Mouse (Mus musculus) neural tube, embryonic 12.5 days (tissue): ENCODE data around the gene Samd15. TPM values are rescaled to one million over a fixed set of nuclear protein-coding genes. Genes with fewer than 3 reads are reported as not detected.

Source experiments
- ATAC-seq: fragments of 200-750 bp; cut with Nextera tagmentation; 2 replicates; pipeline ENCODE4 v1.8.0; 2017; ENCODE audit warnings: low read depth, mild to moderate bottlenecking, moderate TSS enrichment, moderate library complexity; ENCODE audit not compliant: low FRiP score
- H3K27ac ChIP-seq: fragments of 300-500 bp; sonication (generic); 2 replicates; pipeline ENCODE4 v1.5.1; 2016
- H3K27me3 ChIP-seq: fragments of 300-500 bp; sonication (generic); replicated peaks from 2 replicates; pipeline ENCODE4 v1.6.1; 2016; ENCODE audit warnings: mild to moderate bottlenecking
- H3K36me3 ChIP-seq: fragments of 300-500 bp; sonication (generic); 2 replicates; pipeline ENCODE4 v1.6.1; 2016; ENCODE audit warnings: mild to moderate bottlenecking
- H3K4me1 ChIP-seq: fragments of 300-500 bp; sonication (generic); 2 replicates; pipeline ENCODE4 v1.6.1; 2016
- H3K4me2 ChIP-seq: fragments of 300-500 bp; sonication (generic); replicated peaks from 2 replicates; pipeline ENCODE4 v1.6.1; 2016; ENCODE audit warnings: mild to moderate bottlenecking
- H3K4me3 ChIP-seq: fragments of 300-500 bp; sonication (generic); 2 replicates; pipeline ENCODE4 v1.5.1; 2016
- H3K9ac ChIP-seq: fragments of 300-500 bp; sonication (generic); 2 replicates; pipeline ENCODE4 v1.6.1; 2016; ENCODE audit warnings: mild to moderate bottlenecking
- H3K9me3 ChIP-seq: fragments of 300-500 bp; sonication (generic); 2 replicates; pipeline ENCODE4 v1.6.1; 2016; ENCODE audit warnings: mild to moderate bottlenecking
- WGBS: fragments of 180-500 bp; shearing (Covaris S2); methylation state at CpG from one replicate; pipeline ENCODE4 v1.1.7; 2016; 5-methylcytosine and 5-hydroxymethylcytosine counted together
- polyA plus RNA-seq: library from polyadenylated mRNA; unstranded; fragments of >200 nt; fragmentation: Nextera tagmentation; extraction: Ambion mirVana; gene quantifications from 2 replicates; pipeline ENCODE4 v1.2.1, GENCODE M21; 2016

The Samd15 gene
- polyA plus RNA-seq, 1 experiment from 2014 or later = 2.4 TPM

DNA sequence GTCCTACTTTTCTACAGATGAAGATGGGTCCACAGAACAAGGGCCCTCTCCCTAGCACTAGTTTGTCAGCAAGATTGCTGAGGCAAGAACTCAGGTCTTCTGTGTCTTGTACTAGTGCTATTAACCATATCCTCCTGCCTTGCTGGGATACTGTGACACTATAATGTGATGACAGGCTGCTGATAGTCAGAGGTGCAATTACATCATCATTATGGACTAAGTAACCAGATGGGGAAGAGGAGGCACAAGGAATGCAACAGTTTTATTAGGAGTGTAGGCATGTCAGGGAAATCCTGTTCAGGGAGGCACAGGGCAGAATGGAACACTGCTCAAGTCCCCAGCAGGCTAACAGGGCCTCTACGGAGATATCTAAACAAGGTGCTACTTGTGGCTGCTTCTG, 39.1 kb downstream of the Samd15 start, which contains the start of gene Noxred1:
Gene Noxred1 (minus strand): TSS at position 101 of the 400 bp plus-strand sequence.
- Histone ChIP-seq H3K4me2 (no peak within 1 kb of the TSS), H3K9me3 (no peaks in the 10 kb centered on the region), H3K27me3 (no peaks in the 10 kb centered on the region), H3K4me1 (no peaks in the 10 kb centered on the region), H3K4me3 (no peak within 1 kb of the TSS), H3K9ac (no peak within 1 kb of the TSS), H3K27ac (no peak within 1 kb of the TSS), H3K36me3 (peaks cover 52% of the 10 kb centered on the region)
- 98% methylated on average over 1 of the region's 1 CpGs for WGBS
- ATAC-seq = no peak

DNA sequence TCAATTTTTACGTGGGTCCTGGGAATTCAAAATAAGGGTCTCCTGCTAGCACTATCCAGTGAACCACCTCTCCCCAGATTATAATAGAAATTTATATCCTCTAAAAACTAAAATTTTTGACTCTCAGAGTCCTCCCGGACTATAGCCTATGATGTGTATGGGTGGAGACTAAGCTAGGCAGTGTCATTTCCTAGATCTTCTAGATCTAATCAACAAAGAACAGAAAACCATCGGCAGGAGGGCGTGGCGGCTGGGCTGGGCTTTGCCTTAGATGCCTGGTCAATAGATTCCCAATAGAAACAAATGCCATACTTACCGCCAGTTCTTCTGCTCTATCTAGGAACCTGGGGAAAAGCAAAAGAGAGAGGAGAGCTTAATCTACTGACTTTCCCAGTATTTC, 50.6 kb downstream of the Samd15 start:
- Histone ChIP-seq H3K4me1 (no peaks in the 10 kb centered on the region), H3K9ac (no peak overlapping the region), H3K4me2 (no peak overlapping the region), H3K27me3 (no peaks in the 10 kb centered on the region), H3K4me3 (no peak overlapping the region), H3K9me3 (no peaks in the 10 kb centered on the region), H3K36me3 (peaks cover 88% of the 10 kb centered on the region), H3K27ac (no peak overlapping the region)
- ATAC-seq = no peak
- WGBS = 92% methylated on average over 6 of the region's 6 CpGs

- Histone ChIP-seq H3K4me3 (no peak overlapping the region), H3K27me3 (no peaks in the 10 kb centered on the region), H3K36me3 (peaks cover 93% of the 10 kb centered on the region), H3K9ac (no peak overlapping the region), H3K4me1 (no peaks in the 10 kb centered on the region), H3K4me2 (no peak overlapping the region), H3K9me3 (no peaks in the 10 kb centered on the region), H3K27ac (no peak overlapping the region)
- ATAC-seq = no peak
- WGBS = 95% methylated on average over 6 of the region's 6 CpGs
These were observed 54.4 kb downstream of the Samd15 start for GRCm38 (mm10) chr12:87253878-87254277.

DNA sequence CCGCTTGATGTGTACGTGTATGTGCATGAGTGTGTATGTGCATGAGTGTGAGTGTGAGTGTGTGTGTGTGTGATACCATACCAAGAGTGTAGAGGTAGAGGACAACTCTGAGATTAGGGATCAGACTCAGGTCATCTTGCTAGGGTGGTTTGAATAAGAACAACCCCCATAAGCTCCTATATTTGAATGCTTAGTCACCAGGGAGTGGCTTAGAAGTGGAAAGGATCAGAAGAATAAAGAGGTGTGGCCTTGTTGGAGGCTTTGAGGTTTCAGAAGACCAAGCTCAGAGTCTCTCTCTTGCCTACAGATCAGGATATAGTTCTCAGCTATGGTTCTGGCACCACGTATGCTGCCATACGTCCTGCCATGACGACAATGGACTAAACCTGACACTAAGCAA, 57.1 kb downstream of the Samd15 start:
- peaks cover 85% of the 10 kb centered on the region for H3K36me3 ChIP-seq
- H3K9ac ChIP-seq = no peak overlapping the region
- H3K27ac ChIP-seq = no peak overlapping the region
- H3K4me3 ChIP-seq = no peak overlapping the region
- no peaks in the 10 kb centered on the region for H3K4me1 ChIP-seq
- H3K4me2 ChIP-seq = no peak overlapping the region
- H3K9me3 ChIP-seq = no peaks in the 10 kb centered on the region
- H3K27me3 ChIP-seq = no peaks in the 10 kb centered on the region
- WGBS = 93% methylated on average over 5 of the region's 5 CpGs
- ATAC-seq = no peak

GRCm38 (mm10) chr12:87260562-87260961, 61.0 kb downstream of the Samd15 start:
- Histone ChIP-seq H3K27ac (no peak overlapping the region), H3K4me2 (no peak overlapping the region), H3K36me3 (peaks cover 67% of the 10 kb centered on the region), H3K9ac (no peak overlapping the region), H3K4me3 (no peak overlapping the region), H3K27me3 (no peaks in the 10 kb centered on the region), H3K4me1 (peaks cover 6% of the 10 kb centered on the region; the same call in 1 of the 2 replicates), H3K9me3 (no peaks in the 10 kb centered on the region)
- no peak for ATAC-seq
- WGBS = 98% methylated on average over 8 of the region's 8 CpGs

Other genes starting within 250 kb of the Samd15 start
- 7.4 and 9.7 TPM in 2 replicates for gene Zdhhc22, start 209.3 kb upstream of the Samd15 start, polyA plus RNA-seq
- gene Tmem63c, start 178.4 kb upstream of the Samd15 start, polyA plus RNA-seq = 2.7 and 2.8 TPM in 2 replicates
- gene Ngb, start 97.2 kb upstream of the Samd15 start, polyA plus RNA-seq = 0.49 and 0.60 TPM in 2 replicates
- 24.6 and 29.7 TPM in 2 replicates for gene Gstz1, start 52.6 kb upstream of the Samd15 start, polyA plus RNA-seq
- 12.5 and 13.2 TPM in 2 replicates for gene Pomt2, start 51.8 kb upstream of the Samd15 start, polyA plus RNA-seq
- gene Tmed8, start 731 bp downstream of the Samd15 start, polyA plus RNA-seq = 4.4 and 4.9 TPM in 2 replicates
- gene Noxred1, start 39.0 kb downstream of the Samd15 start, polyA plus RNA-seq = 1.6 and 1.9 TPM in 2 replicates
- gene Vipas39, start 66.5 kb downstream of the Samd15 start, polyA plus RNA-seq = 62.0 and 62.8 TPM in 2 replicates
- 196 and 197 TPM in 2 replicates for gene Ahsa1, start 66.8 kb downstream of the Samd15 start, polyA plus RNA-seq
- 0.32 and 0.54 TPM in 2 replicates for gene Ism2, start 100.0 kb downstream of the Samd15 start, polyA plus RNA-seq
- 65.0 and 66.3 TPM in 2 replicates for gene Sptlc2, start 188.6 kb downstream of the Samd15 start, polyA plus RNA-seq
- 243 and 264 TPM in 2 replicates for gene Slirp, start 244.2 kb downstream of the Samd15 start, polyA plus RNA-seq
- 53.2 and 60.3 TPM in 2 replicates for gene Alkbh1, start 244.3 kb downstream of the Samd15 start, polyA plus RNA-seq